Mouse (Mus musculus) liver, embryonic 12.5 days (tissue): ENCODE results near the gene Sox14. TPM values are rescaled to one million over a fixed set of nuclear protein-coding genes. Genes with fewer than 3 reads are reported as not detected.

Experiments used
- ATAC-seq: fragments of 200-750 bp; cut with Nextera tagmentation; 2 replicates; pipeline ENCODE4 v1.8.0; 2017; ENCODE audit warnings: moderate number of reproducible peaks, mild to moderate bottlenecking, moderate library complexity
- H3K27ac ChIP-seq: fragments of 300-500 bp; sonication (generic); 2 replicates; pipeline ENCODE4 v1.5.1; 2016; ENCODE audit warnings: mild to moderate bottlenecking
- H3K27me3 ChIP-seq: fragments of 300-500 bp; sonication (generic); replicated peaks from 2 replicates; pipeline ENCODE4 v1.6.1; 2016; ENCODE audit warnings: mild to moderate bottlenecking, moderate library complexity
- H3K36me3 ChIP-seq: fragments of 300-500 bp; sonication (generic); 2 replicates; pipeline ENCODE4 v1.6.1; 2016; ENCODE audit warnings: mild to moderate bottlenecking, moderate library complexity
- H3K4me1 ChIP-seq: fragments of 300-500 bp; sonication (generic); 2 replicates; pipeline ENCODE4 v1.6.1; 2016
- H3K4me2 ChIP-seq: fragments of 300-500 bp; sonication (generic); 2 replicates; pipeline ENCODE4 v1.6.1; 2016; ENCODE audit warnings: mild to moderate bottlenecking, moderate library complexity
- H3K4me3 ChIP-seq: fragments of 300-500 bp; sonication (generic); 2 replicates; pipeline ENCODE4 v1.5.1; 2016; ENCODE audit warnings: mild to moderate bottlenecking, moderate library complexity
- H3K9ac ChIP-seq: fragments of 300-500 bp; sonication (generic); 2 replicates; pipeline ENCODE4 v1.6.1; 2016; ENCODE audit warnings: mild to moderate bottlenecking, moderate library complexity
- H3K9me3 ChIP-seq: fragments of 300-500 bp; sonication (generic); replicated peaks from 2 replicates; pipeline ENCODE4 v1.6.1; 2016; ENCODE audit warnings: mild to moderate bottlenecking, moderate library complexity
- WGBS: fragments of 180-500 bp; shearing (Covaris S2); methylation state at CpG from one replicate; pipeline ENCODE4 v1.1.7; 2016; ENCODE audit not compliant: insufficient replicate concordance; 5-methylcytosine and 5-hydroxymethylcytosine counted together
- polyA plus RNA-seq: library from polyadenylated mRNA; unstranded; fragments of >200 nt; fragmentation: Nextera tagmentation; extraction: Ambion mirVana; gene quantifications from 2 replicates; pipeline ENCODE4 v1.2.1, GENCODE M21; 2016

The Sox14 gene
- not detected in 2 replicates for polyA plus RNA-seq

DNA sequence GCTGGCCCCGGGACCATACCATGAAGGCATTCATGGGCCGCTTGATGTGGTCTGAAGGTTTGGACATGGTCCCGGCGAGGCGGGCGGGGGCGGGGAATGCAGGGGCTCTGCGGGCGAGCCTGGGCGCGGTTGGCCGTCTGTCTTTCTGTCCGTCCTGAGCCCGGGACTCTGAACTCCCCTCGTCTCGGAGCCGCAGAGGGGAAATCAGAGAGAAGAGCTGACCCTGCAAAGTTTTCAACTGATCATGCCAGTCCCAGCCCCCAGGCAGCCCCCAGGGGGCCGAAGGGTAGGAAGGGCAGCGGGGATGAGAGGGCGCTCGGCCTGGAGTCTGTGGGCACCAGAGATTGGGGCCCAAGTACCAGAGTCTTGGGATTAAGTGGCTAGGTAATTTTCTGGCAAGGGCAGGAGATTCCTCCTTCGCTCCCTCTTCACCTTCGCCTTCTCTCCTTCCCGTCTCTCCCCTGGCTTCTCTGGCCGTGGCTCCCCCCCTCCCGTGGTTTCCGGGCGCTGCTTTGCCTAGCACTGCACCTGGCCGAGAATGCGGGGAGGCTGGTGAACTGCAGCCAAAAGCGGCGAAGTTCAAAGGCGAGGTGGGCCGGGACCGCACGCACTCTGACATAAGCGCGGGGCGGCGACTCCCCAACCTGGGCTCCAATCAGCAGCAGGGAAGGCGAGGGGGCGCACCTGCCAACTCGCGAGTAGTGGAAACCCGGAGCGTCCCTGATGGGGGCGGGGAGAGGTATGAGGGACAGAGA is at the start of gene Sox14:
Gene Sox14, minus strand, starts transcription at position 553 of the 755 bp plus-strand sequence.
- no peaks in the 10 kb centered on the region for H3K9me3 ChIP-seq
- no peak for ATAC-seq
- WGBS, result 2% methylated on average over 47 of the region's 47 CpGs
- H3K9ac ChIP-seq, result no peak within 1 kb of the TSS
- H3K27me3 ChIP-seq, result peaks cover 99% of the 10 kb centered on the region
- peak within 1 kb of the TSS; percentile 9; the same call in 1 of the 2 replicates for H3K4me3 ChIP-seq
- H3K27ac ChIP-seq, result no peak within 1 kb of the TSS
- no peaks in the 10 kb centered on the region for H3K4me1 ChIP-seq
- peak within 1 kb of the TSS; percentile 35 for H3K4me2 ChIP-seq
- no peaks in the 10 kb centered on the region for H3K36me3 ChIP-seq

DNA sequence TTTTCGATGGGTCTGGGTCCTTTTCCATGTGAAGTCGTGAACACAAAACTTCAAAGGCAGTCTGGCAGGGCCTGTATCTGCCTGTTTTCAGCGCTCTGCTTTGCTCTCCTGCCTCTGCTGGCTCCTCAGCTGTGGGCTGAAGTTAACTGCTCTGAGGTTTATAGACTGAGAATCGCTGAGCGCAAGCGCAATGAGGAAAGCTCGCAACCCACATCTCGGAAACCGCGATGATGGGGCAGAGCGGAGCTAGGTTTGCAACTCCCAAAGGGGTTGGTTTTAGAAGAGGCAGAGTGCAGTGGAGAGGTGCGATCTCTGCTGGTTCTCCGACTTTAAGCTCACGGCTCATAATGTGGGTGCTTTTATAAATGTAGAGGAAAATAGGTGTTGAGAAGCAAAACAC is 3.3 kb upstream of the Sox14 start:
- no peaks in the 10 kb centered on the region for H3K36me3 ChIP-seq
- no peak for ATAC-seq
- H3K4me3 ChIP-seq, result no peak overlapping the region
- no peaks in the 10 kb centered on the region for H3K4me1 ChIP-seq
- no peak overlapping the region for H3K4me2 ChIP-seq
- 3% methylated on average over 14 of the region's 14 CpGs for WGBS
- H3K27me3 ChIP-seq, result peaks cover 75% of the 10 kb centered on the region
- no peaks in the 10 kb centered on the region for H3K9me3 ChIP-seq
- no peak overlapping the region for H3K27ac ChIP-seq
- no peak overlapping the region for H3K9ac ChIP-seq

- 10% methylated on average over 5 of the region's 5 CpGs for WGBS
- ATAC-seq, result no peak
Observed at GRCm38 (mm10) chr9:99878588-99878987, 2.6 kb upstream of the Sox14 start.

GRCm38 (mm10) chr9:99877056-99877546 is 1.1 kb upstream of the Sox14 start:
- peaks cover 97% of the 10 kb centered on the region for H3K27me3 ChIP-seq
- H3K4me3 ChIP-seq, result no peak overlapping the region
- ATAC-seq, result no peak
- no peaks in the 10 kb centered on the region for H3K4me1 ChIP-seq
- no peak overlapping the region for H3K27ac ChIP-seq
- 7% methylated on average over 22 of the region's 22 CpGs for WGBS
- H3K36me3 ChIP-seq, result no peaks in the 10 kb centered on the region
- no peaks in the 10 kb centered on the region for H3K9me3 ChIP-seq
- no peak overlapping the region for H3K4me2 ChIP-seq
- no peak overlapping the region for H3K9ac ChIP-seq

More at GRCm38 (mm10) chr9:99878588-99878987, 2.6 kb upstream of the Sox14 start:
- no peak overlapping the region for H3K4me2 ChIP-seq
- H3K4me1 ChIP-seq, result no peaks in the 10 kb centered on the region
- no peak overlapping the region for H3K27ac ChIP-seq
- H3K27me3 ChIP-seq, result peaks cover 82% of the 10 kb centered on the region
- no peak overlapping the region for H3K4me3 ChIP-seq
- no peaks in the 10 kb centered on the region for H3K36me3 ChIP-seq
- H3K9ac ChIP-seq, result no peak overlapping the region
- H3K9me3 ChIP-seq, result no peaks in the 10 kb centered on the region

DNA sequence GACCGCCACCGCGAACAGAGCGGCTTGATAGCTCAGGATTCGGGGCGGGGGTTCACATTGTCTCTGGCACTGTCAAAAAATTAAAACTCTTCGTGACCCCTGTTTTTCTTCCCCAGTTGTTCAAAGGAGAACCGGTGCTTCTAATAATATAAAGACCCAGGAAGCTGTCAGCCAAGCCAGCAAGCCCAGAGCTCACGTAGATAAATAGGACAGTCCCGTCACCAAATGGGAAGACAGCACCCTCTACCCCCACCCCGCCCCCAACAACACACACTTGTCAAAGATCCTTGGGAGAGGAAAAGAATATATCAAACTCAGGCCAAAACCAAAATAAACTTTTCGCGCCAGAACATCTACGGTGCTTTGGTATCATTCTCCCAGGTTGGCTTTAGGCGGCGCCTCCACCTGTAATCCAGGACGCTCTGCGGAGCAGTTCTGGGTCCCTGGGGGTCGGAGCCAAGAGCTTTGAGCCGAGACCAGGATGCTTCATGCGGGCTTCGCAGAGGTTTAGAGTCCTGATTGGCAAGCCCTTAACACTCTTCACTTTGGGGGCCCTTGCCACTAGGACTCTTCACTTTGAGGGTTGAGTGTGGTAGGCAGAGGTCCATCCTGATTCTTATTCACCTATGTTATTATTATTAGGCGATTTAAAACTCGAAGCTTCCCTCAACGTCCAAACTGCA is 544 bp upstream of the Sox14 start:
- Histone ChIP-seq H3K36me3 (no peaks in the 10 kb centered on the region), H3K27me3 (peaks cover 97% of the 10 kb centered on the region), H3K9ac (no peak overlapping the region), H3K9me3 (no peaks in the 10 kb centered on the region), H3K4me1 (no peaks in the 10 kb centered on the region), H3K27ac (no peak overlapping the region), H3K4me3 (peak overlapping the region; percentile 9; the same call in 1 of the 2 replicates), H3K4me2 (peak overlapping the region; percentile 35; the same call in 1 of the 2 replicates)
- WGBS, result 4% methylated on average over 25 of the region's 25 CpGs
- no peak for ATAC-seq

DNA sequence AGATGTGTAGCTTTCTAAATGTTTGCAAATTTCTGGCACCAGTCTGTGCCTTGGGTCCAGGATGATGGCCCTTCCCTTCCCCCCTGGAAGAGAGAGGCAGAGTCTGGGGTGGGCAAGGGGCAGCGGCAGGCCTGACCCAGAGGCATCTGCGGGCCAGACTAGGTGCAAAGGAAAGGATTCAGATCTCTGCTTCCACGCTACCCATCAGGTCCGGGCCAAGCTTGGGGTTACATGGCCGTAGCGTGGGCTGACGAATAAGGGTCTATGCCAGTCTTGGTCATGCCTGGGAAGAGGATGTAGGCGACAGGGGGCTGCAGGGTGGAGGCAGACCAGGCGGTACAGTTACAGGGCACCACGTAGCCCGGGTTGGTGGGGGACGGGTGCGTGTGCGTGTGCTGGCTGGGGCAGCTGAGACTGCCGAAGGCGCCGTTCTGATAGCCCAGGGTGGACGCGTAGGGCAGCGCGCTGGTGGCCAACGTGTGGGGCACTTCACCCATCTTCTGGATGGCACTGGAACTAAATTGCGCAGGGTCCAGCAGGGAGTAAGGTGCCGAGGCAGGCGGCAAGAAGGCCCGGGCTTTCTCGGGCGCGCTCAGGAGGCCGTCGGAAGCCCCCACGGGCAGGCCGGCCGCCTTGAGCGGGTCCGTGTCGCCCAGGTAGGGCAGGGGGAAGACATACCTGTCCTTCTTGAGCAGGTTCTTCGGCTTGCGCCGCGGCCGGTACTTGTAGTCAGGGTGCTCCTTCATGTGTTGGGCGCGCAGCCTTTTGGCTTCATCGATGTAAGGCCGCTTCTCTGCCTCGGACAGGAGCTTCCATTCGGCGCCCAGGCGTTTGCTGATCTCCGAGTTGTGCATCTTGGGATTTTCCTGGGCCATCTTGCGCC is 994 bp downstream of the Sox14 start:
- H3K4me2 ChIP-seq, result no peak overlapping the region
- no peak overlapping the region for H3K9ac ChIP-seq
- no peaks in the 10 kb centered on the region for H3K9me3 ChIP-seq
- H3K4me1 ChIP-seq, result no peaks in the 10 kb centered on the region
- WGBS, result 5% methylated on average over 52 of the region's 52 CpGs
- no peaks in the 10 kb centered on the region for H3K36me3 ChIP-seq
- no peak for ATAC-seq
- H3K4me3 ChIP-seq, result no peak overlapping the region
- H3K27me3 ChIP-seq, result peaks cover 99% of the 10 kb centered on the region
- no peak overlapping the region for H3K27ac ChIP-seq

- ATAC-seq, result no peak
- no peaks in the 10 kb centered on the region for H3K36me3 ChIP-seq
- 9% methylated on average over 2 of the region's 2 CpGs for WGBS
Observed at GRCm38 (mm10) chr9:99873721-99874120, 2.2 kb downstream of the Sox14 start.

GRCm38 (mm10) chr9:99873116-99873620 is 2.8 kb downstream of the Sox14 start:
- H3K4me1 ChIP-seq, result no peaks in the 10 kb centered on the region
- ATAC-seq, result no peak
- WGBS, result 3% methylated on average over 15 of the region's 15 CpGs
- no peak overlapping the region for H3K4me3 ChIP-seq
- no peak overlapping the region for H3K4me2 ChIP-seq
- H3K27me3 ChIP-seq, result peaks cover 100% of the 10 kb centered on the region
- H3K9ac ChIP-seq, result no peak overlapping the region
- no peaks in the 10 kb centered on the region for H3K36me3 ChIP-seq
- H3K9me3 ChIP-seq, result no peaks in the 10 kb centered on the region
- H3K27ac ChIP-seq, result no peak overlapping the region

More at GRCm38 (mm10) chr9:99873721-99874120, 2.2 kb downstream of the Sox14 start:
- no peak overlapping the region for H3K27ac ChIP-seq
- H3K4me2 ChIP-seq, result no peak overlapping the region
- no peaks in the 10 kb centered on the region for H3K9me3 ChIP-seq
- no peaks in the 10 kb centered on the region for H3K4me1 ChIP-seq
- no peak overlapping the region for H3K9ac ChIP-seq
- peaks cover 100% of the 10 kb centered on the region for H3K27me3 ChIP-seq
- no peak overlapping the region for H3K4me3 ChIP-seq

DNA sequence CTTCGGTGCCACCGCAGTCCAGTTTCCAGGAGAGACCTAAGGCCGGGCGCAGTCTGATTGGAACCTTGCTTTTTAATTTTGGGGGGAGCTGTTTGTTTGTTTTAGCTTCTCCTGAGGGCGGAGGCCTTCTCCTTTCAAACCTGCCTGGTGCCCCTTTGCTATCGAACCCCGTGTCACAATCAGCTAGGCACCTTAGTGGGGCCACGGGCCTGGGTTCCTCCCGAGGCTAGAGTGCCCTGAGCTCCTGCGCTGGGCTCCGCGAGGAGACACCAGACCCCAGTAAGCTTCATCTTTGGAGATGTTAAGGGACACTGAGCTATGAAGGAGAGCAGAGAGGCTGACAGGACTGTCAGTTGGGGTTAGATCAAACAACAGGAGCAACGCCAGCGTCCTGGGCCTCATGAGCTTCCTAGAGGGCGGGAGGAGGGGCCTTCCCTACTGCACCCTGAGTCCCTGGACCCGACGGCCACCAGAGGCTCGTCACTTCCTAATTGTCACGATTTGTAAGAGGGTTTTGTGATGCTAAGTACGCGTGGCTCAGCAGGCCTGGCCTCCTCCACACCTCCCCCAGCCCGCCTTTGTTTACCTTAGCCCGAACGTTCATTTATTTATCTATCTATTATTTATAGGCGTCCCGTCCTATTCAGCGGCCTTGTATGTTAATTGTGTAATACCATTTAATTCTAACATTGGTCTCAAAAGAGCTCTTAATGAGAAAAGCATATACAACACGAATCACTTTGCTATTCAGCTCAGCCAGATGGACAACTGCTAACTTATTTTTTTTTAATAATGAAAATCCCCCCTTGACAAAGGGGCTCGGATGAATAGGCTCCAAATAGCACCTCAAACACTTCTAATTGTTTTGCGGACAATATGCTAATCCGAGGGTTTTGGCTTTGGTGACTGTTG is 3.5 kb downstream of the Sox14 start:
- no peaks in the 10 kb centered on the region for H3K4me1 ChIP-seq
- H3K27ac ChIP-seq, result no peak overlapping the region
- WGBS, result 4% methylated on average over 31 of the region's 31 CpGs
- H3K4me2 ChIP-seq, result no peak overlapping the region
- peaks cover 100% of the 10 kb centered on the region for H3K27me3 ChIP-seq
- no peak overlapping the region for H3K4me3 ChIP-seq
- H3K9me3 ChIP-seq, result no peaks in the 10 kb centered on the region
- no peak for ATAC-seq
- H3K9ac ChIP-seq, result no peak overlapping the region
- no peaks in the 10 kb centered on the region for H3K36me3 ChIP-seq

GRCm38 (mm10) chr9:99871556-99872203 is 4.3 kb downstream of the Sox14 start:
- Histone ChIP-seq H3K36me3 (no peaks in the 10 kb centered on the region), H3K4me2 (no peak overlapping the region), H3K27ac (no peak overlapping the region), H3K4me3 (no peak overlapping the region), H3K4me1 (no peaks in the 10 kb centered on the region), H3K27me3 (peaks cover 99% of the 10 kb centered on the region), H3K9me3 (no peaks in the 10 kb centered on the region), H3K9ac (no peak overlapping the region)
- 2% methylated on average over 34 of the region's 34 CpGs for WGBS
- ATAC-seq, result no peak
